Mouse (Mus musculus): Measurements from ENCODE around the gene Ppy.

- TF ChIP-seq EP300 (optimal IDR thresholded peaks at IDR 0.05): no peak
- peak; percentile 74 for TF ChIP-seq CTCF (IDR thresholded peaks at IDR 0.05; ENCODE audit: low read depth)
Measured at GRCm38 (mm10) chr11:102089088-102089808, 11.9 kb downstream of the Ppy start.
